27 mouse cellular contexts compared by ENCODE assay signal in genomic region chr6:81441396-81441795, GRCm38 (mm10).
DNase-seq lines count a peak whose midpoint lies in the region; ATAC-seq lines count a peak whose summit lies in the region.
"Had no signal": no experiment of that assay in that cellular context is flagged by ENCODE, and none has a peak within 500 bp of the region (broad histone marks: within the 10 kb centered on the region; RNA-seq: fewer than 3 reads in every experiment).

No protein-coding gene starts in this region.

- H3K9me3 ChIP-seq in hindbrain, embryonic 10.5 days, result no peaks in the 10 kb centered on the region
- H3K9me3 ChIP-seq: embryonic facial prominence, embryonic 12.5 days; forebrain, embryonic 12.5 days; heart, embryonic 10.5 days; heart, embryonic 13.5 days; hindbrain, embryonic 12.5 days; hindbrain, embryonic 15.5 days had no signal

- H3K36me3 ChIP-seq in hindbrain, embryonic 10.5 days, result no peaks in the 10 kb centered on the region
- H3K36me3 ChIP-seq: embryonic facial prominence, embryonic 12.5 days; forebrain, embryonic 12.5 days; heart, embryonic 10.5 days; heart, embryonic 13.5 days; hindbrain, embryonic 12.5 days; hindbrain, embryonic 15.5 days had no signal

- H3K4me1 ChIP-seq in hindbrain, embryonic 10.5 days (replicated peaks), result no peaks in the 10 kb centered on the region
- H3K4me1 ChIP-seq: embryonic facial prominence, embryonic 12.5 days; forebrain, embryonic 12.5 days; heart, embryonic 10.5 days; heart, embryonic 13.5 days; hindbrain, embryonic 12.5 days; hindbrain, embryonic 15.5 days had no signal

- ATAC-seq in frontal cortex, adult (ENCODE audit: low TSS enrichment), result peak; percentile 82
- ATAC-seq: CD4-positive, CD25-positive, alpha-beta regulatory T cell, adult 4 months; forebrain, embryonic 16.5 days had no signal

- H3K4me3 ChIP-seq in hindbrain, embryonic 10.5 days, result no peak overlapping the region
- H3K4me3 ChIP-seq: embryonic facial prominence, embryonic 12.5 days; erythroblast, embryonic 14.5 days; forebrain, embryonic 12.5 days; heart, adult 2 months; heart, embryonic 10.5 days; heart, embryonic 13.5 days; hindbrain, embryonic 12.5 days; hindbrain, embryonic 15.5 days had no signal

- DNase-seq in frontal cortex, postnatal 10 days (ENCODE audit: low spot score in 2 of 2), result no peak
- DNase-seq in right cerebral cortex, adult 18-20 months, result peak; percentile 3
- no peak for DNase-seq in right cerebral cortex, adult 2 months (ENCODE audit: low spot score in 2 of 2)
- DNase-seq in telencephalon, adult 2 months (ENCODE audit: low read depth, low spot score), result peak; percentile 47
- DNase-seq in hindbrain, embryonic 10.5 days (ENCODE audit: low spot score), result no peak
- DNase-seq: adrenal gland, adult 2 months; adrenal gland, postnatal 14 days; cerebellum, adult 11-12 months; cerebellum, adult 8-10 months; cerebellum, postnatal 10 days; cerebellum, postnatal 36 days; embryo, embryonic 11 days; gastrocnemius, postnatal 10 days; gastrocnemius, postnatal 36 days; heart, adult 2 months; heart, postnatal 14 days; heart, postnatal 4 days had no signal

- no peaks in the 10 kb centered on the region for H3K27me3 ChIP-seq in hindbrain, embryonic 10.5 days (ENCODE audit: insufficient read depth, poor library complexity, severe bottlenecking)
- H3K27me3 ChIP-seq: embryonic facial prominence, embryonic 12.5 days; forebrain, embryonic 12.5 days; heart, embryonic 13.5 days; hindbrain, embryonic 12.5 days; hindbrain, embryonic 15.5 days had no signal

- no peak overlapping the region for H3K27ac ChIP-seq in hindbrain, embryonic 10.5 days
- H3K27ac ChIP-seq: embryonic facial prominence, embryonic 12.5 days; forebrain, embryonic 12.5 days; heart, adult 2 months; heart, embryonic 10.5 days; heart, embryonic 13.5 days; hindbrain, embryonic 12.5 days; hindbrain, embryonic 15.5 days had no signal

Comparison
In these comparisons a context has a peak if more than half of its experiments do, and no peak if none do; other contexts are left out.
1. DNase-seq: peak in right cerebral cortex, adult 18-20 months (single experiment) and telencephalon, adult 2 months (single experiment); none in frontal cortex, postnatal 10 days (0 of 2), right cerebral cortex, adult 2 months (0 of 2) and hindbrain, embryonic 10.5 days (single experiment).